Mouse (Mus musculus) hindbrain, embryonic 15.5 days (tissue): Measurements from ENCODE around the gene Spaca3. TPM values are rescaled to one million over a fixed set of nuclear protein-coding genes. Genes with fewer than 3 reads are reported as not detected.

Source experiments
- ATAC-seq: fragments of 200-750 bp; cut with Nextera tagmentation; 2 replicates; pipeline ENCODE4 v1.8.0; 2017; ENCODE audit warnings: low read depth, moderate number of reproducible peaks, moderate TSS enrichment; ENCODE audit not compliant: low FRiP score
- H3K27ac ChIP-seq: fragments of 300-500 bp; sonication (generic); replicated peaks from 2 replicates; pipeline ENCODE4 v1.5.1; 2015; ENCODE audit warnings: mild to moderate bottlenecking, inconsistent platforms
- H3K27me3 ChIP-seq: fragments of 300-500 bp; sonication (generic); 2 replicates; pipeline ENCODE4 v1.6.1; 2015; ENCODE audit warnings: control low read depth, inconsistent platforms
- H3K36me3 ChIP-seq: fragments of 300-500 bp; sonication (generic); 2 replicates; pipeline ENCODE4 v1.6.1; 2015; ENCODE audit warnings: control low read depth, inconsistent platforms
- H3K4me1 ChIP-seq: fragments of 300-500 bp; sonication (generic); replicated peaks from 2 replicates; pipeline ENCODE4 v1.6.1; 2015; ENCODE audit warnings: control low read depth, inconsistent platforms
- H3K4me2 ChIP-seq: fragments of 300-500 bp; sonication (generic); 2 replicates; pipeline ENCODE4 v1.6.1; 2015; ENCODE audit warnings: moderate library complexity, mild to moderate bottlenecking, inconsistent platforms
- H3K4me3 ChIP-seq: fragments of 300-500 bp; sonication (generic); 2 replicates; pipeline ENCODE4 v1.5.1; 2015; ENCODE audit warnings: mild to moderate bottlenecking, inconsistent platforms
- H3K9ac ChIP-seq: fragments of 300-500 bp; sonication (generic); 2 replicates; pipeline ENCODE4 v1.6.1; 2015; ENCODE audit warnings: inconsistent platforms
- H3K9me3 ChIP-seq: fragments of 300-500 bp; sonication (generic); 2 replicates; pipeline ENCODE4 v1.6.1; 2016; ENCODE audit warnings: control low read depth, inconsistent platforms
- WGBS: fragments of 180-500 bp; shearing (Covaris S2); methylation state at CpG from one replicate; pipeline ENCODE4 v1.1.7; 2015; 5-methylcytosine and 5-hydroxymethylcytosine counted together
- polyA plus RNA-seq: library from polyadenylated mRNA; unstranded; fragments of >200 nt; fragmentation: Nextera tagmentation; extraction: Ambion mirVana; gene quantifications from 2 replicates; pipeline ENCODE4 v1.2.1, GENCODE M21; 2015

The Spaca3 gene
- polyA plus RNA-seq, 1 experiment from 2014 or later, result not detected

GRCm38 (mm10) chr11:80838724-80839123, 19.4 kb upstream of the Spaca3 start:
- no peak overlapping the region for H3K4me2 ChIP-seq
- H3K9me3 ChIP-seq, result no peaks in the 10 kb centered on the region
- H3K27me3 ChIP-seq, result no peaks in the 10 kb centered on the region
- 76% methylated on average over 1 of the region's 1 CpGs for WGBS
- no peak overlapping the region for H3K9ac ChIP-seq
- H3K4me1 ChIP-seq, result no peaks in the 10 kb centered on the region
- H3K4me3 ChIP-seq, result no peak overlapping the region
- no peak for ATAC-seq
- no peak overlapping the region for H3K27ac ChIP-seq
- no peaks in the 10 kb centered on the region for H3K36me3 ChIP-seq

- Histone ChIP-seq H3K4me3 (no peak overlapping the region), H3K4me2 (no peak overlapping the region), H3K36me3 (no peaks in the 10 kb centered on the region), H3K9ac (no peak overlapping the region), H3K4me1 (no peaks in the 10 kb centered on the region), H3K9me3 (no peaks in the 10 kb centered on the region), H3K27me3 (no peaks in the 10 kb centered on the region), H3K27ac (no peak overlapping the region)
- 82% methylated on average over 2 of the region's 2 CpGs for WGBS
- no peak for ATAC-seq
Measured at GRCm38 (mm10) chr11:80843435-80843834, 14.7 kb upstream of the Spaca3 start.

GRCm38 (mm10) chr11:80845486-80845885, 12.7 kb upstream of the Spaca3 start:
- no peak for ATAC-seq
- no peak overlapping the region for H3K27ac ChIP-seq
- H3K27me3 ChIP-seq, result no peaks in the 10 kb centered on the region
- H3K4me3 ChIP-seq, result no peak overlapping the region
- no peak overlapping the region for H3K9ac ChIP-seq
- no peaks in the 10 kb centered on the region for H3K36me3 ChIP-seq
- 55% methylated on average over 7 of the region's 7 CpGs for WGBS
- H3K9me3 ChIP-seq, result no peaks in the 10 kb centered on the region
- H3K4me2 ChIP-seq, result no peak overlapping the region
- no peaks in the 10 kb centered on the region for H3K4me1 ChIP-seq

- 63% methylated on average over 3 of the region's 3 CpGs for WGBS
- no peak overlapping the region for H3K9ac ChIP-seq
Measured at GRCm38 (mm10) chr11:80846115-80846514, 12.1 kb upstream of the Spaca3 start.

GRCm38 (mm10) chr11:80848131-80848530, 10.0 kb upstream of the Spaca3 start:
- Histone ChIP-seq H3K4me1 (peaks cover 6% of the 10 kb centered on the region; the same call in 1 of the 2 replicates), H3K9ac (no peak overlapping the region), H3K27ac (no peak overlapping the region), H3K4me3 (no peak overlapping the region), H3K9me3 (no peaks in the 10 kb centered on the region), H3K27me3 (no peaks in the 10 kb centered on the region), H3K4me2 (no peak overlapping the region), H3K36me3 (no peaks in the 10 kb centered on the region)
- no peak for ATAC-seq
- WGBS, result 45% methylated on average over 5 of the region's 5 CpGs

More at GRCm38 (mm10) chr11:80846115-80846514, 12.1 kb upstream of the Spaca3 start:
- Histone ChIP-seq H3K27ac (no peak overlapping the region), H3K4me3 (no peak overlapping the region), H3K27me3 (no peaks in the 10 kb centered on the region), H3K9me3 (no peaks in the 10 kb centered on the region), H3K4me2 (no peak overlapping the region), H3K4me1 (no peaks in the 10 kb centered on the region), H3K36me3 (no peaks in the 10 kb centered on the region)
- ATAC-seq, result no peak

GRCm38 (mm10) chr11:80851859-80852258, 6.3 kb upstream of the Spaca3 start:
- no peak overlapping the region for H3K9ac ChIP-seq
- H3K9me3 ChIP-seq, result no peaks in the 10 kb centered on the region
- no peak overlapping the region for H3K4me3 ChIP-seq
- H3K27me3 ChIP-seq, result no peaks in the 10 kb centered on the region
- WGBS, result 43% methylated on average over 5 of the region's 5 CpGs
- no peak overlapping the region for H3K27ac ChIP-seq
- ATAC-seq, result no peak
- H3K36me3 ChIP-seq, result no peaks in the 10 kb centered on the region
- H3K4me2 ChIP-seq, result no peak overlapping the region
- peaks cover 9% of the 10 kb centered on the region; the same call in 1 of the 2 replicates for H3K4me1 ChIP-seq

- no peak overlapping the region for H3K4me3 ChIP-seq
- H3K9ac ChIP-seq, result no peak overlapping the region
- no peaks in the 10 kb centered on the region for H3K27me3 ChIP-seq
- peaks cover 9% of the 10 kb centered on the region; the same call in 1 of the 2 replicates for H3K4me1 ChIP-seq
- no peak overlapping the region for H3K27ac ChIP-seq
- H3K4me2 ChIP-seq, result no peak overlapping the region
- WGBS, result 40% methylated on average over 3 of the region's 3 CpGs
- ATAC-seq, result no peak
- H3K36me3 ChIP-seq, result no peaks in the 10 kb centered on the region
- no peaks in the 10 kb centered on the region for H3K9me3 ChIP-seq
Measured at GRCm38 (mm10) chr11:80853014-80853413, 5.2 kb upstream of the Spaca3 start.

- H3K27ac ChIP-seq, result no peak overlapping the region
- 90% methylated on average over 11 of the region's 11 CpGs for WGBS
- no peak overlapping the region for H3K4me2 ChIP-seq
- no peaks in the 10 kb centered on the region for H3K36me3 ChIP-seq
- H3K9me3 ChIP-seq, result no peaks in the 10 kb centered on the region
- H3K4me3 ChIP-seq, result no peak overlapping the region
- no peaks in the 10 kb centered on the region for H3K27me3 ChIP-seq
- H3K9ac ChIP-seq, result no peak overlapping the region
- peaks cover 9% of the 10 kb centered on the region; the same call in 1 of the 2 replicates for H3K4me1 ChIP-seq
- ATAC-seq, result no peak
Measured at GRCm38 (mm10) chr11:80854430-80854829, 3.7 kb upstream of the Spaca3 start.

- Histone ChIP-seq H3K4me1 (peaks cover 9% of the 10 kb centered on the region; the same call in 1 of the 2 replicates), H3K4me3 (no peak overlapping the region), H3K4me2 (no peak overlapping the region), H3K36me3 (no peaks in the 10 kb centered on the region), H3K27me3 (no peaks in the 10 kb centered on the region), H3K27ac (no peak overlapping the region), H3K9me3 (no peaks in the 10 kb centered on the region), H3K9ac (no peak overlapping the region)
- ATAC-seq, result no peak
- 71% methylated on average over 7 of the region's 7 CpGs for WGBS
Measured at GRCm38 (mm10) chr11:80854908-80855307, 3.3 kb upstream of the Spaca3 start.

GRCm38 (mm10) chr11:80856827-80857226, 1.3 kb upstream of the Spaca3 start:
- Histone ChIP-seq H3K9ac (no peak overlapping the region), H3K27me3 (no peaks in the 10 kb centered on the region), H3K36me3 (no peaks in the 10 kb centered on the region), H3K4me3 (no peak overlapping the region), H3K9me3 (no peaks in the 10 kb centered on the region), H3K4me2 (no peak overlapping the region), H3K27ac (no peak overlapping the region), H3K4me1 (peaks cover 9% of the 10 kb centered on the region; the same call in 1 of the 2 replicates)
- 91% methylated on average over 2 of the region's 2 CpGs for WGBS
- no peak for ATAC-seq

- Histone ChIP-seq H3K4me2 (no peak overlapping the region), H3K4me3 (no peak overlapping the region), H3K9ac (no peak overlapping the region), H3K36me3 (no peaks in the 10 kb centered on the region), H3K4me1 (no peaks in the 10 kb centered on the region), H3K9me3 (no peaks in the 10 kb centered on the region), H3K27me3 (no peaks in the 10 kb centered on the region), H3K27ac (no peak overlapping the region)
- WGBS, result 95% methylated on average over 7 of the region's 7 CpGs
- no peak for ATAC-seq
Measured at GRCm38 (mm10) chr11:80862941-80863340, 4.8 kb downstream of the Spaca3 start.

GRCm38 (mm10) chr11:80868039-80868438, 9.9 kb downstream of the Spaca3 start:
- Histone ChIP-seq H3K9ac (no peak overlapping the region), H3K9me3 (no peaks in the 10 kb centered on the region), H3K27ac (no peak overlapping the region), H3K36me3 (no peaks in the 10 kb centered on the region), H3K4me1 (no peaks in the 10 kb centered on the region), H3K4me2 (no peak overlapping the region), H3K27me3 (no peaks in the 10 kb centered on the region), H3K4me3 (no peak overlapping the region)
- 98% methylated on average over 1 of the region's 1 CpGs for WGBS
- no peak for ATAC-seq
